Comparison of ENCODE assay signal across 34 mouse cellular contexts in the genomic region with DNA sequence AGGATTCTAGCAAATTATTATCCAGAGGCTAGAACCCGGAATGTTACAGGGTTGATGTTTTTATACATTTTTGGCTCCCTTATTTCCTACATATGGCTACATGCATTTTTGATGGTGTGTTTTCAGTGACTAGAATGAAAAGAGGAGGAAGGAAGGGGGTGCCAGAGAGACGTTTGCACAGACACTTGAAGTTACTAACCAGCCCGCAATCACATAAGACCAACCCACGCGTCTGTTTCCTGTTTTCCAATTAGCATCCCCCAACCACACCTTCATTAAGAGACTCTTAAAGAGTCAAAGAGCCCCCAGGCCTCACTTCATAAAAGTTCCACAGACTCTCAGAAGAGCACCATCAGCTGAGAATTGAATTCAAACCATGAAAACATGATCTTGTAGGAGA. TPM values are rescaled to one million over a fixed set of nuclear protein-coding genes. Genes with fewer than 3 reads are reported as not detected.
DNase-seq lines count a peak whose midpoint lies in the region; ATAC-seq lines count a peak whose summit lies in the region.
"Had no signal": no experiment of that assay in that cellular context is flagged by ENCODE, and none has a peak within 500 bp of the region (broad histone marks: within the 10 kb centered on the region; RNA-seq: fewer than 3 reads in every experiment).

No protein-coding gene starts in this region.

- no peak overlapping the region for H3K4me2 ChIP-seq in forebrain, embryonic 13.5 days
- H3K4me2 ChIP-seq: embryonic facial prominence, embryonic 13.5 days; forebrain, embryonic 12.5 days; heart, embryonic 13.5 days; hindbrain, embryonic 14.5 days; intestine, embryonic 15.5 days had no signal

- H3K36me3 ChIP-seq in forebrain, embryonic 13.5 days (ENCODE audit: poor library complexity, severe bottlenecking), result no peaks in the 10 kb centered on the region
- H3K36me3 ChIP-seq: embryonic facial prominence, embryonic 10.5 days; embryonic facial prominence, embryonic 13.5 days; forebrain, embryonic 12.5 days; heart, embryonic 10.5 days; heart, embryonic 13.5 days; intestine, embryonic 15.5 days had no signal

- peak; percentile 75 for ATAC-seq in CD4-positive, CD25-positive, alpha-beta regulatory T cell, adult 4 months
- peak; percentile 45 for ATAC-seq in common myeloid progenitor, adult 5-6 weeks (replicated peaks; ENCODE audit: low read depth, poor library complexity, severe bottlenecking)
- ATAC-seq in forebrain, embryonic 13.5 days, result no peak
- ATAC-seq: forebrain, embryonic 16.5 days; hindbrain, postnatal 0 days; intestine, embryonic 15.5 days had no signal

- H3K9ac ChIP-seq in forebrain, embryonic 13.5 days, result no peak overlapping the region
- H3K9ac ChIP-seq: embryonic facial prominence, embryonic 13.5 days; forebrain, embryonic 12.5 days; heart, embryonic 13.5 days; hindbrain, embryonic 14.5 days; intestine, embryonic 15.5 days had no signal

- H3K27me3 ChIP-seq in forebrain, embryonic 13.5 days, result no peaks in the 10 kb centered on the region
- H3K27me3 ChIP-seq: embryonic facial prominence, embryonic 13.5 days; forebrain, embryonic 12.5 days; heart, embryonic 13.5 days; intestine, embryonic 15.5 days had no signal

- DNase-seq in induced T-regulatory cell, adult 2 months (ENCODE audit: low read depth), result peak; percentile 45
- peak; percentile 30 for DNase-seq in naive thymus-derived CD4-positive, alpha-beta T cell, adult 2 months (ENCODE audit: low read depth)
- DNase-seq in layer of hippocampus, postnatal 25 days (ENCODE audit: extremely low spot score in 1 of 2, low spot score in 1 of 2), result no peak
- no peak for DNase-seq in cerebellum, postnatal 10 days
- DNase-seq in lung, postnatal 25 days (ENCODE audit: low spot score), result no peak
- DNase-seq: adrenal gland, adult 2 months; adrenal gland, postnatal 14 days; cerebellum, adult 11 months; cerebellum, adult 8-10 months; cerebellum, postnatal 25 days; embryo, embryonic 11 days; gastrocnemius, adult 2 months; gastrocnemius, postnatal 14 days; heart, adult 18-20 months; heart, postnatal 14 days; heart, postnatal 4 days; kidney, adult 11 months had no signal

- 45% methylated on average over 5 of the region's 5 CpGs for WGBS in forebrain, embryonic 13.5 days

- H3K4me3 ChIP-seq in forebrain, embryonic 13.5 days, result no peak overlapping the region
- H3K4me3 ChIP-seq: embryonic facial prominence, embryonic 10.5 days; embryonic facial prominence, embryonic 13.5 days; erythroblast, embryonic 14.5 days; forebrain, embryonic 12.5 days; gastrocnemius, adult 2 months; heart, embryonic 10.5 days; heart, embryonic 13.5 days; intestine, embryonic 15.5 days had no signal

- H3K4me1 ChIP-seq in forebrain, embryonic 13.5 days, result no peaks in the 10 kb centered on the region
- H3K4me1 ChIP-seq: embryonic facial prominence, embryonic 10.5 days; embryonic facial prominence, embryonic 13.5 days; forebrain, embryonic 12.5 days; heart, embryonic 10.5 days; heart, embryonic 13.5 days; intestine, embryonic 15.5 days had no signal

- H3K27ac ChIP-seq in forebrain, embryonic 13.5 days, result no peak overlapping the region
- H3K27ac ChIP-seq: embryonic facial prominence, embryonic 10.5 days; embryonic facial prominence, embryonic 13.5 days; forebrain, embryonic 12.5 days; gastrocnemius, adult 2 months; heart, embryonic 10.5 days; heart, embryonic 13.5 days; hindbrain, embryonic 14.5 days; hindbrain, postnatal 0 days; intestine, embryonic 15.5 days had no signal

- no peaks in the 10 kb centered on the region for H3K9me3 ChIP-seq in forebrain, embryonic 13.5 days (replicated peaks)
- H3K9me3 ChIP-seq: embryonic facial prominence, embryonic 10.5 days; embryonic facial prominence, embryonic 13.5 days; forebrain, embryonic 12.5 days; heart, embryonic 10.5 days; heart, embryonic 13.5 days; intestine, embryonic 15.5 days had no signal

RNA-seq across cellular contexts. Expression of a gene that starts 31.7 kb away (rescaled TPM):
- polyA plus RNA-seq in CD4-positive, CD25-positive, alpha-beta regulatory T cell, adult 4 months (2017; shearing (Covaris generic)), result 1 to 10 TPM; 2.7 to 5.5 TPM
- total RNA-seq in common myeloid progenitor, adult 5-6 weeks (2017), result 2.6 and 2.8 TPM in 2 replicates
- 10 to 100 TPM; 20.8 to 22.6 TPM for total RNA-seq in layer of hippocampus, postnatal 25 days (2021)
- polyA plus RNA-seq in forebrain, embryonic 13.5 days (2015; fragmentation: Nextera tagmentation; extraction: Ambion mirVana), result 6.3 and 9.0 TPM in 2 replicates
- total RNA-seq: gastrocnemius, adult 2 months; MEL had no signal
- polyA plus RNA-seq: C2C12; erythroblast, embryonic 14.5 days had no signal

RNA-seq across cellular contexts. Expression of a gene that starts 41.6 kb away (rescaled TPM):
- polyA plus RNA-seq in CD4-positive, CD25-positive, alpha-beta regulatory T cell, adult 4 months (2017; shearing (Covaris generic)), result 10 to 100 TPM in 1 of 2 experiments, not detected in 1; 15.0 TPM
- total RNA-seq in common myeloid progenitor, adult 5-6 weeks (2017), result 111 and 209 TPM in 2 replicates
- not detected for total RNA-seq in layer of hippocampus, postnatal 25 days (2021)
- polyA plus RNA-seq in forebrain, embryonic 13.5 days (2015; fragmentation: Nextera tagmentation; extraction: Ambion mirVana), result 1.4 and 1.5 TPM in 2 replicates
- total RNA-seq: adrenal gland, adult 2 months; adrenal gland, postnatal 14 days; adrenal gland, postnatal 4 days; heart, adult 18-20 months; heart, postnatal 4 days; hindbrain, postnatal 0 days had no signal
- polyA plus RNA-seq: adrenal gland, adult 2 months; C2C12; erythroblast, embryonic 14.5 days; frontal cortex, adult 2 months had no signal

RNA-seq across cellular contexts. Expression of a gene that starts 48.5 kb away (rescaled TPM):
- polyA plus RNA-seq in CD4-positive, CD25-positive, alpha-beta regulatory T cell, adult 4 months (2017; shearing (Covaris generic)), result 10 to 100 TPM; 24.7 to 33.4 TPM
- total RNA-seq in common myeloid progenitor, adult 5-6 weeks (2017), result 71.6 and 77.2 TPM in 2 replicates
- total RNA-seq in layer of hippocampus, postnatal 25 days (2021), result 10 to 100 TPM; 26.4 to 39.0 TPM
- polyA plus RNA-seq in forebrain, embryonic 13.5 days (2015; fragmentation: Nextera tagmentation; extraction: Ambion mirVana), result 16.4 and 19.4 TPM in 2 replicates

RNA-seq across cellular contexts. Expression of a gene that starts 59.9 kb away (rescaled TPM):
- 1 to 10 TPM; 1.3 to 1.9 TPM for polyA plus RNA-seq in CD4-positive, CD25-positive, alpha-beta regulatory T cell, adult 4 months (2017; shearing (Covaris generic))
- total RNA-seq in common myeloid progenitor, adult 5-6 weeks (2017), result 2.4 and 3.1 TPM in 2 replicates
- total RNA-seq in layer of hippocampus, postnatal 25 days (2021), result 1 to 10 TPM; 3.7 to 4.3 TPM
- polyA plus RNA-seq in forebrain, embryonic 13.5 days (2015; fragmentation: Nextera tagmentation; extraction: Ambion mirVana), result 3.9 and 4.5 TPM in 2 replicates
- polyA plus RNA-seq: erythroblast, embryonic 14.5 days had no signal

Comparison
In these comparisons a context has a peak if more than half of its experiments do, and no peak if none do; other contexts are left out.
1. DNase-seq: peak in induced T-regulatory cell, adult 2 months (single experiment) and naive thymus-derived CD4-positive, alpha-beta T cell, adult 2 months (single experiment); none in layer of hippocampus, postnatal 25 days (0 of 2), cerebellum, postnatal 10 days (0 of 2) and lung, postnatal 25 days (single experiment).
2. RNA of a gene that starts 41.6 kb away (total RNA-seq): 111 to 209 TPM in common myeloid progenitor, adult 5-6 weeks; not detected in layer of hippocampus, postnatal 25 days; every median in the first group is over 10 times any median in the second.